ENCODE assay signal across 30 mouse cellular contexts in genomic region chr4:47630427-47630826, GRCm38 (mm10).
"Had no signal": no experiment of that assay in that cellular context is flagged by ENCODE, and none has a peak within 500 bp of the region (broad histone marks: within the 10 kb centered on the region; RNA-seq: fewer than 3 reads in every experiment).

No protein-coding gene starts in this region.

- H3K4me2 ChIP-seq: limb, embryonic 12.5 days; limb, embryonic 13.5 days; limb, embryonic 15.5 days; liver, embryonic 11.5 days; liver, embryonic 12.5 days; liver, embryonic 13.5 days; liver, embryonic 15.5 days; lung, embryonic 14.5 days; lung, embryonic 15.5 days; midbrain, embryonic 11.5 days; midbrain, embryonic 12.5 days; midbrain, embryonic 13.5 days; midbrain, embryonic 15.5 days; neural tube, embryonic 12.5 days had no signal

- H3K36me3 ChIP-seq: limb, embryonic 10.5 days; limb, embryonic 12.5 days; limb, embryonic 13.5 days; limb, embryonic 15.5 days; liver, embryonic 12.5 days; liver, embryonic 13.5 days; liver, embryonic 15.5 days; lung, embryonic 15.5 days; midbrain, embryonic 10.5 days; midbrain, embryonic 12.5 days; midbrain, embryonic 13.5 days; midbrain, embryonic 15.5 days; neural tube, embryonic 12.5 days had no signal

- DNase-seq: left cerebral cortex, postnatal 4 days; liver; liver, embryonic 13.5 days; liver, postnatal 0 days; lung, adult 18-20 months; lung, adult 2 months; lung, postnatal 14 days; lung, postnatal 4 days; midbrain, embryonic 14.5 days had no signal

- H3K9me3 ChIP-seq: limb, embryonic 10.5 days; limb, embryonic 12.5 days; limb, embryonic 13.5 days; limb, embryonic 15.5 days; liver, embryonic 12.5 days; liver, embryonic 13.5 days; liver, embryonic 15.5 days; lung, embryonic 15.5 days; megakaryocyte, embryonic 14.5 days; midbrain, embryonic 10.5 days; midbrain, embryonic 12.5 days; midbrain, embryonic 13.5 days; midbrain, embryonic 15.5 days; neural tube, embryonic 12.5 days had no signal

- H3K4me3 ChIP-seq: limb, embryonic 10.5 days; limb, embryonic 12.5 days; limb, embryonic 13.5 days; limb, embryonic 15.5 days; liver, embryonic 12.5 days; liver, embryonic 13.5 days; liver, embryonic 15.5 days; lung, embryonic 15.5 days; megakaryocyte, embryonic 14.5 days; midbrain, embryonic 10.5 days; midbrain, embryonic 12.5 days; midbrain, embryonic 13.5 days; midbrain, embryonic 15.5 days; myocyte; neural tube, embryonic 12.5 days had no signal

- ATAC-seq: liver, embryonic 12.5 days; liver, postnatal 0 days; lung, postnatal 0 days; midbrain, embryonic 13.5 days; midbrain, embryonic 15.5 days; midbrain, embryonic 16.5 days had no signal

- H3K9ac ChIP-seq: limb, embryonic 12.5 days; limb, embryonic 13.5 days; limb, embryonic 15.5 days; liver, embryonic 12.5 days; liver, embryonic 13.5 days; liver, embryonic 14.5 days; liver, embryonic 15.5 days; liver, postnatal 0 days; lung, embryonic 14.5 days; lung, embryonic 15.5 days; midbrain, embryonic 12.5 days; midbrain, embryonic 13.5 days; midbrain, embryonic 15.5 days; neural tube, embryonic 12.5 days had no signal

- H3K27ac ChIP-seq: limb, embryonic 10.5 days; limb, embryonic 12.5 days; limb, embryonic 13.5 days; limb, embryonic 15.5 days; liver, embryonic 12.5 days; liver, embryonic 13.5 days; liver, embryonic 14.5 days; liver, embryonic 15.5 days; lung, embryonic 15.5 days; macrophage; midbrain, embryonic 10.5 days; midbrain, embryonic 12.5 days; midbrain, embryonic 13.5 days; midbrain, embryonic 15.5 days; neural tube, embryonic 12.5 days had no signal

- H3K27me3 ChIP-seq: limb, embryonic 12.5 days; limb, embryonic 13.5 days; limb, embryonic 15.5 days; liver, embryonic 12.5 days; liver, embryonic 13.5 days; liver, embryonic 15.5 days; lung, embryonic 15.5 days; megakaryocyte, embryonic 14.5 days; midbrain, embryonic 12.5 days; midbrain, embryonic 13.5 days; midbrain, embryonic 15.5 days; neural tube, embryonic 12.5 days had no signal

- H3K4me1 ChIP-seq: limb, embryonic 10.5 days; limb, embryonic 12.5 days; limb, embryonic 13.5 days; limb, embryonic 15.5 days; liver, embryonic 12.5 days; liver, embryonic 13.5 days; liver, embryonic 15.5 days; lung, embryonic 15.5 days; megakaryocyte, embryonic 14.5 days; midbrain, embryonic 10.5 days; midbrain, embryonic 12.5 days; midbrain, embryonic 13.5 days; midbrain, embryonic 15.5 days; neural tube, embryonic 12.5 days had no signal
